Mouse (Mus musculus): ENCODE data around the gene Cdk9.
A peak's percentile ranks its signal among the peaks of the same experiment; 100 is the strongest.

The Cdk9 gene

GRCm38 (mm10) chr2:32708643-32709042 is 4.2 kb downstream of the Cdk9 start:
- peak; percentile 61 to 86 for DNase-seq (ENCODE audit: low spot score in 2 of 2)

GRCm38 (mm10) chr2:32706971-32707370 is 5.9 kb downstream of the Cdk9 start:
- DNase-seq (ENCODE audit: low spot score in 2 of 2) = no peak

- no peak for DNase-seq (ENCODE audit: low spot score in 2 of 2)
Observed at GRCm38 (mm10) chr2:32705018-32705417, 7.9 kb downstream of the Cdk9 start.

GRCm38 (mm10) chr2:32704021-32704421 is 8.9 kb downstream of the Cdk9 start, which contains the start of gene Fpgs:
TSS of gene Fpgs (minus strand) at chr2:32704145.
- DNase-seq (ENCODE audit: low spot score in 2 of 2) = no peak

GRCm38 (mm10) chr2:32703046-32703445 is 9.8 kb downstream of the Cdk9 start:
- no peak for DNase-seq (ENCODE audit: low spot score in 2 of 2)

- no peak for DNase-seq (ENCODE audit: low spot score in 2 of 2)
Observed at GRCm38 (mm10) chr2:32700966-32701743, 11.7 kb downstream of the Cdk9 start.

GRCm38 (mm10) chr2:32699680-32700079 is 13.2 kb downstream of the Cdk9 start:
- no peak for DNase-seq (ENCODE audit: low spot score in 2 of 2)

DNA sequence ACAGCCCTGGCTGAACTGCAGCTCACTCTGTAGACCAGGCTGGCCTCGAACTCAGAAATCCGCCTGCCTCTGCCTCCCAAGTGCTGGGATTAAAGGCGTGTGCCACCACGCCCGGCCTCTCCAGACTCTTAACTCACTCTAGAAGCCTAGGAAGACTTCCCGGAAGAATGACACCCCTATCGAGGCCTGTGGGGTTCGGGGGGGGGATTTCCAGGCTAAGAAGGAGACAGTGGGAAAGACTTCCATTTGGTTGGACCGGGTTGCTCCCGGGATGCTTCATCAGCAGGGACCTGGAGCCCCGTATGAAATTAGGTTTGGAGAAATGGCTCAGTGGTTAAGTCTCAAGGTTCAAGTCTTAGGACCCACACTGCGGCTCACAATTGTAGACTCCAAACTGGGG is 18.2 kb downstream of the Cdk9 start:
- DNase-seq (ENCODE audit: low spot score in 2 of 2) = no peak

DNA sequence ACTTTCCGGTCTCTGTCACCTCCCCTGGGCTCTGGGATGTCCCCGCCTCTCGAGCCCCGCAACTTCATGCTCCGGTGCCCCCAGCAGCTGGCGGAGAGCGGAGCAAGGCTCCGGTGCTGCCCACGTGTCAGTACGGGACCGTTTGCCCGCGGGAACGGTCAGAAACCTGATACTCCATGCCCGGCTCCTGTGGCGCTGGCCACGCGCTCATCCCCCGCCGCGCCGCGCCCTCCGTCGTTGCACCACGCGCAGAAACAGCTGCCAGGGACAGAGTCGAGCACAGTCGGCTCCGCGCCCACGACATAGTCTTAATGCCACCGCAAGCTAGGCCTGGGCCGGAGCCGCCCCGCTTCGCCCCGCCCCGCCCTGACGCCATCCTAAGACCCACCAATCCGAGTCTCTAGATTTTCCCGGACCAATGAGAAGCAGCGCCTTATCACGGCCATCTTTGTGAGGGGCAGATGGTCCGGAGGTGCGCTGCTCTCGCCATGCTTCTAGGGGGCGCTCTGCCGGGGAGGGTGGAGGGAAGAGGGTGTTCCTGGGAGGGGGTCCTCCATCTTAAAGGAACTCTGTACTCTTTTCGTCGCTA is 19.0 kb downstream of the Cdk9 start:
- DNase-seq (ENCODE audit: low spot score in 2 of 2) = peak; percentile 78 to 94

- no peak for DNase-seq (ENCODE audit: low spot score in 2 of 2)
Observed at GRCm38 (mm10) chr2:32693282-32693681, 19.6 kb downstream of the Cdk9 start.

DNA sequence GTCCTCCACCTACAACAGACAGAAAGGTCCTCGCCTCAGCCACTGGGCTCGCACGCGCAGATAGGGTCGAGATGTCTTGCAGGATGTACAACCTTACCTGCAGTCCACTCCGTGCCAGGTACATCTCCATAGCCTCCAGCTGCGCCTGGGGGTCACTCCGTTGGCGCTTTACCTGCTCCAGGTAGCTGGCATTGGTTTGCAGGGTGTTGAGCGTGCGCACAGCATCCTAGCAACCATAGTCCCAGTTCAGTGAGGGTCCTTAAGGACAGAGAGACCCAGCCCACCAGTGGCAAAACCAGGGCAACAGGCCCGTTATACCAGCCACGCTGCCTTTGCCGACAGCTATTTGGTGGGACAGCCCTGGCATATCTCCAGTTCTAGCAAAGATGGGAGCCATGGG is 20.4 kb downstream of the Cdk9 start:
- no peak for DNase-seq (ENCODE audit: low spot score in 2 of 2)

GRCm38 (mm10) chr2:32691041-32691440 is 21.8 kb downstream of the Cdk9 start:
- DNase-seq (ENCODE audit: low spot score in 2 of 2) = no peak

GRCm38 (mm10) chr2:32689420-32689819 is 23.5 kb downstream of the Cdk9 start:
- peak; percentile 83 to 93 for DNase-seq (ENCODE audit: low spot score in 2 of 2)

GRCm38 (mm10) chr2:32687562-32687961 is 25.3 kb downstream of the Cdk9 start:
- DNase-seq (ENCODE audit: low spot score in 2 of 2) = no peak

DNA sequence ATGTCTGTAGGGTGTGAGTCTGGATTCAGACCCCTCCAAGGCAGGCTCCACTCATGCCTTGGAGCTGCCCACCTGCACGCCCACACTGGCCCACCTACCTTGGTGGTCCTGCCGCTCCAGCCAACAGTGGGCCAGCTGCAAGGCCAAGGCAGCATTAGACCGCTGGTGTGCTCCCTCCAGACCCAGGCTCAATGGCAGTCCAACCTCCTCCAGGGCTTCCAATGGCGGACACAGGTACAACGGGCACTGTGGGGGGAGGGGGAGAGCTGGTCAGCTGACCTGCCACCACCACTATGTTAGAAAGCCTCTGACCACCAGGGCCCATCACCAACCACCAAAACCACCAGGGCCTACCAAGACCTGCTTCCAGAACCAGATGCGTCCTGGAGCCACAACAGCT is 26.2 kb downstream of the Cdk9 start:
- DNase-seq (ENCODE audit: low spot score in 2 of 2) = no peak

GRCm38 (mm10) chr2:32685807-32686206 is 27.1 kb downstream of the Cdk9 start:
- DNase-seq (ENCODE audit: low spot score in 2 of 2) = no peak

- DNase-seq (ENCODE audit: low spot score in 2 of 2) = no peak
Observed at GRCm38 (mm10) chr2:32684681-32685428, 28.0 kb downstream of the Cdk9 start.

DNA sequence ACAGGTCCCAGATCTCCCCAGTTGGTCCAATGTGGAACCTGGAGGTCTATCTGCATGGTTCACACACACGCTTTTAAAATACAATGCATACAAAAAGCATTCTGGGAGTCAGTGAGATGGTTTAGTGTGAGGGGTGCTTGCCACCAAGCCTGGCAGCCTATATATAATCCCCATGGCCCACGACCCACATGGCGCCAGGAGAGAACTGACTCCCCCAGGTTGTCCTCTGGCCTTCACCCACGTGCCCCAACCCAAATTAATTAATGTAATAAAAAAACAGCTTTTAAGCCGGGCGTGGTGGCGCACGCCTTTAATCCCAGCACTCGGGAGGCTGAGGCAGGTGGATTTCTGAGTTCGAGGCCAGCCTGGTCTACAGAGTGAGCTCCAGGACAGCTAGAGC is 29.2 kb downstream of the Cdk9 start:
- DNase-seq (ENCODE audit: low spot score in 2 of 2) = no peak

- DNase-seq (ENCODE audit: low spot score in 2 of 2) = no peak
Observed at GRCm38 (mm10) chr2:32682721-32683417, 30.0 kb downstream of the Cdk9 start.

GRCm38 (mm10) chr2:32681754-32682153 is 31.1 kb downstream of the Cdk9 start:
- no peak for DNase-seq (ENCODE audit: low spot score in 2 of 2)

DNA sequence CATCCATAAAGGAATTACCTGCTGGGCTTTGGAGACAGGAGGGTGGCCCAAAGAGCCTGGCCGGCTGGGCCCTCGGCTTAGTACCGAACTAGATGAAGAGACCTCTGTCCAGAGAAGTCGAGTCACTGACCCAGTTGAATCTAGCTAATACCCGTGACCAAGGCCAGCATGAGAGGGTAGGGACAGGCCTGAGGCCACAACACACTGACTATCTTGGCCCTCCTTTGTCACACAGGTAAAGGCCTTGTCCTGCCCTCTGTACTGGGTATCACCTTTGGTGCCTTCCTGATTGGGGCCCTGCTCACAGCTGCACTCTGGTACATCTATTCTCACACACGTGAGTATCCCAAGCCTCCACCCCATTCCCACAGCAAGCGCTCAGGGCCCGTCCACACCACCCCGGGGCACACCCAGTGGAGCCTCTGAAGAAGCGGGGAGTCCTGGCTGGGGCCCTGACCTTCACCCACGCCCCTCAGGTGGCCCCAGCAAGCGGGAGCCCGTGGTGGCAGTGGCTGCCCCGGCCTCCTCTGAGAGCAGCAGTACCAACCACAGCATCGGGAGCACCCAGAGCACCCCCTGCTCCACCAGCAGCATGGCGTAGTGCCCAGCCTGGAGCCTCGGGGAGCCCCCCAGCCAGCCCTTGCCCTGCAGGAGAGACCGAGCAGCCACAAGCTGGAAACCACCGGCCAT is 31.8 kb downstream of the Cdk9 start:
- no peak for DNase-seq (ENCODE audit: low spot score in 2 of 2)

GRCm38 (mm10) chr2:32680051-32680451 is 32.8 kb downstream of the Cdk9 start:
- no peak for DNase-seq (ENCODE audit: low spot score in 2 of 2)
